Mouse (Mus musculus) 416B (cell line): ENCODE results near the gene Npy.

Experiments
- DNase-seq: peaks from one replicate; pipeline ENCODE4 v3.0.0; 2011; ENCODE audit warnings: low read depth

Npy gene

GRCm38 (mm10) chr6:49821961-49822870, at the start of gene Npy:
Npy (plus strand) TSS chr6:49822710.
- no peak for DNase-seq

GRCm38 (mm10) chr6:49775006-49775405, 47.5 kb upstream of the Npy start:
- no peak for DNase-seq

GRCm38 (mm10) chr6:49778109-49778508, 44.4 kb upstream of the Npy start:
- DNase-seq, result no peak

DNA sequence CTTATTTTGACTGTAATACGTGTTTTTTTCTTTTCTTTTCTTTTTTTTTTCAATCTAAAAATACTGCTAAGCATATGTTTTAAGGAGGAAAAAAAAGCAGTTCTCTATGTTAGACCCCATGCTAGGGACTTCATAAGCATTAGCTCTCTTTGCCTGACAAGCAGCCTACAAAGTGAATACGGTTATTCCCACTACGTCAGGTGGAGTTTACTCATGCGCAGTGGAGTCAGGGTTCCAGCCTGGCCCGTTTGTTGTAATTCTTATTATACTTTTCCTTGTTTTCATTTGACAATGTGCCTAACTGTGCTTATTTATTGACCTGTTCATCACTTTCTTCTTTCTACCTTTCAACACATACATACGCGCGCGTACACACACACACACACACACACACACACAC, 43.8 kb upstream of the Npy start:
- no peak for DNase-seq

DNA sequence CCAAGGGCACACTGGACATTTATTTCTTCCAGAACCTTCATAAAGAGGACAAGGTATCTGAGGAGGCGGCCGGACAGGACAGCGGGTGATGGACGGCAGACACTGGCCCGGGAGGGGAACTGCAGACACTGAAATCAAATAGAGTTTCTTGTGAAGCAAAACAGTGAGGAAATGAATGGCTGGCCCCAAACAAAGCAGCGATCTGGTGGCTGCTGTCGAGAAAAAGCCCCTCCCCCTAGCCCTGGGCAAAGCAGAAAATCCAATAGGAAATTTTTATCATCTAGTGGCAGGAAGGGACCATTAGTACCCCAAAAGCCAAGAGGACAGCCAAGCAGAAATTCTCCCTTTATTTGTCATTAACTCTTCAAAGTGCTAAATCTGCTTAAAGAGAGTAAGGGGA, 42.9 kb upstream of the Npy start:
- DNase-seq, result no peak

GRCm38 (mm10) chr6:49780846-49781400, 41.6 kb upstream of the Npy start:
- DNase-seq, result no peak

DNA sequence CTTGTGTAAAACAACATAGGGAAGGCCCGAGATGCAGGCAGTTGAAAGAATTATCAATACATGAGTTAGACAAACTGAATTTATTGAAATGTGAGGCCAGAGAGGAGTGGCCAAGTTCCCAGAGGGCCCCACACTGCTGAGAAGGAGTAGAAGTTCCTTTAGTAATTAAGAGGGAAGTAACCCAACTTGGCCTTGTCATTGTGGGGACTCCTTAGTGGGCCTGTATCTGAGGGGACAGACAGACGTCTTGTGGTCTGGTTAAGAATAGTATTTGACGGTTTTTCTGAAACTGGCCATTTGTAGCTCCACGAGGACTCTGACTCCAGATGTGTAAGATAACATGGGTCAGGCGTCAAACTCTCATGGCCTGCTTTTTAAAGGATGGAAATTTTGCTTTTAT, 40.7 kb upstream of the Npy start:
- no peak for DNase-seq

- DNase-seq, result no peak
Measured at GRCm38 (mm10) chr6:49782679-49783078, 39.8 kb upstream of the Npy start.

DNA sequence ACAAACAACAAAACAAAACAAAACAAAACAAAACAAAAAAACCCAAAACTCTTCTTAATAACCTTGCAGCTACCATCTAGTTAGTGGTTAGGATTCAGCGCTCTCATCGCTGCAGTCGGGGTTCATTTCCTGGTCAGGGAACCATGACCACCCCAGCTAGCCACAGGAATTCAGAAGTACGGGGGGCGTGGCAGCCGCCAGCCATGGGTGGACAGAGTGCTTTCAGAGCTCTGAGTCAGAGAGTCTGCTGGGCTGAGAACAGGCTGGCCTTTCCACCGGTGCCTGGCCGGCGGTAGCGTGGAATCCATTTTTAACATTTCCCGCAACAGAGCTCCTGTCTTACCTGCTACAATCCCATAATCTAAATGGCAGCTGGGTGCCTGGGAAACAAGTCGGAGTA, 30.0 kb upstream of the Npy start:
- no peak for DNase-seq

DNA sequence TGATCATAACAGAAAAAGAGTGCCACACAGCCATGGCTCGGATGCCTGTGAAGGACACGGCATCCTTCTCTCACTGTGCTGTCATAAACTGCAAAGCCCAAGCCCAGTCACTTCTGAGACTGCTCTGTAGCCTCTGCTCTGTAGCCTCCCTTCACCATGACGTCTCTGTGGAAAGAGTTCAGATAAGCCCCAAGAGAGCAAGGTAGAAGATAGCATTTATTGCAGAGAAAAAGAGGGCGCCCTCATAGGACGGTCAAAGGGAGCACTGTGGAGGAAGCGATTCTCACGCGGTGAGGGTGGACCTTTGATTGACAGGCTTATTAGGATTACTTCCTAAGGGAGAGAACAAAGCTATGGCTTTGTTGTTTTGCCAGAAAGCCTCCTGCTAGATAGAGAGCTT, 18.4 kb upstream of the Npy start:
- DNase-seq, result no peak

- DNase-seq, result no peak
Measured at GRCm38 (mm10) chr6:49808076-49808475, 14.4 kb upstream of the Npy start.

GRCm38 (mm10) chr6:49817183-49817582, 5.3 kb upstream of the Npy start:
- DNase-seq, result no peak

DNA sequence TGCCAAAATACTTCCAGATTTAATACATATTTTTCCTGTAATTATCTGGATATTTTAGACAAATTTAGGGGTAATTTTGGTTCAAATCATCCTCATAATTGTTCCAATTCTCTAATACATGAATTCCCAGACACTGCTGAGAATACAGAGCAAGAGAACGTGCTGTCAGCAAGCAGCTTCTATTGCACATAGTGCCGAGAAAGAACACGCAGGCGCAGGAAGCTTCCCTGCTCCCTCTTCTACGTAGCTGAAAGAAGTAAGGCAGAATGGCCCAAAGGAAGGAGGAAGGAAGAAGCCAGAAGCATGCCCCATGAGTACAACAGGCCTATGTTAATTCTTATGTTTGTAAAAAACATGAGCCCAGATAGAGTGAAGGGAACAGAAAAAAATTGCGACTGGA, 4.9 kb upstream of the Npy start:
- no peak for DNase-seq

DNA sequence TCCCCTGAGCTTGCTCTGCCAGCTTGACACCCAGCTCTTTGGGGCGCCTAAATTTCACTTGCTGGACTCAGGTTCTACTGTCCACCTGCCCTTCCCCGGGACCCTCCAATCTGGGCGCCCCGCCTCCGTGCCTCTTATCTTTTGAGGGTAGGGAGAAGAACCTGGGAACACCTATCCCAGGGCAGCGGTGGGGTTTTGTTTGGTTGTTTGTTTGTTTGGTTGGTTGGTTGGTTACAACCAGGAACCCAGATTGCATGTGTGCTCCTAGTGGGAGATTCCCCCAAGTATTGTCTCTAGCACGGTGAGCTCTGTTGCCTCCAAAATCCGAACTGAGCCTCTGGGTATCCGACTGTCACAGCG, 341 bp downstream of the Npy start:
- no peak for DNase-seq

- DNase-seq, result no peak
Measured at GRCm38 (mm10) chr6:49823371-49823770, 861 bp downstream of the Npy start.

- no peak for DNase-seq
Measured at GRCm38 (mm10) chr6:49823821-49824220, 1.3 kb downstream of the Npy start.

GRCm38 (mm10) chr6:49831579-49831978, 9.1 kb downstream of the Npy start:
- DNase-seq, result no peak

GRCm38 (mm10) chr6:49856830-49857229, 34.3 kb downstream of the Npy start:
- DNase-seq, result no peak

GRCm38 (mm10) chr6:49867571-49867970, 45.1 kb downstream of the Npy start:
- DNase-seq, result no peak

DNA sequence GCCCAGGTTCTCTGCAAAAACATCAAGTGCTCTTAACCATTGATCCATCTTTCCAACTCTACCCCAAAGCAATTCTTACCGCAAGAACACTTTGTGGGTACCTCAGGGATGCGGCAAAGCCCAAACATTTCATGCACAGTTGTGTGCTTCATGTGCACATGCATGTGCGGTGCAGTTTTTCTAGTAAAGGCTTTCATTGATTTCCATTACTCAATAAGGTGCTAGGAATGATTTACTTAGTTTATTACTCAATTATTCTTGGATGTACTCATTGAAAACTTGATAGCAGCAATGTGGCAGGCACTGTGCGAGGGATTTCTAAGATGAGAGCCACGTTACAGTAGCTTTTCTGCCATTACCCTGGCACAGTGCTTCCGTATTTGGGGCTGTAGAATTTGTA, 48.6 kb downstream of the Npy start:
- no peak for DNase-seq

GRCm38 (mm10) chr6:49873556-49873955, 51.0 kb downstream of the Npy start:
- DNase-seq, result no peak

DNA sequence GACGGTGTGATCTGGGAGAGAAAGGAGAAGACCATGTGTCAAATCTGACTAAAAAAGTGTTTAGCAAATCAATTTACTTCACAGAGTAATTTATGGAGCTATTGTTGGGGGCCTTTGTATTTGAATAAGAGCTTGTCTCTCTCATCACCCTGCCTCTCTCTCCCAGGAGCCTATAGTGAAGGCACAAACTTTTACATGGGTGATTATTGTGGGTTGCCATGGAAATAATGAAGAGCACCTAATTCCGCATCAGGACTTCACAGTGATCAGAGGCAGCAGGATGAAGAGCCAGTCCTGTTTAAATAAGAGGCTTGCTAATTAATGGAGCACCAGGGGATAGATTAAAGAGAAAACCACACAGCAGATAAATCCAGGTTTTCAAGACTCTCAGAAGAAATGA, 52.6 kb downstream of the Npy start:
- DNase-seq, result no peak

- DNase-seq, result no peak
Measured at GRCm38 (mm10) chr6:49875791-49876190, 53.3 kb downstream of the Npy start.
